Mouse (Mus musculus) midbrain, embryonic 12.5 days (tissue): Measurements from ENCODE around the gene Prpsap2. TPM values are rescaled to one million over a fixed set of nuclear protein-coding genes. Genes with fewer than 3 reads are reported as not detected.
A peak's percentile ranks its signal among the peaks of the same experiment; 100 is the strongest.

Experiments used
- ATAC-seq: fragments of 200-750 bp; cut with Nextera tagmentation; 2 replicates; pipeline ENCODE4 v1.8.0; 2017; ENCODE audit warnings: low read depth, moderate TSS enrichment, moderate library complexity; ENCODE audit not compliant: low FRiP score
- H3K27ac ChIP-seq: fragments of 300-500 bp; sonication (generic); replicated peaks from 2 replicates; pipeline ENCODE4 v1.5.1; 2016; ENCODE audit warnings: mild to moderate bottlenecking
- H3K27me3 ChIP-seq: fragments of 300-500 bp; sonication (generic); 2 replicates; pipeline ENCODE4 v1.6.1; 2016; ENCODE audit warnings: mild to moderate bottlenecking
- H3K36me3 ChIP-seq: fragments of 300-500 bp; sonication (generic); 2 replicates; pipeline ENCODE4 v1.6.1; 2016
- H3K4me1 ChIP-seq: fragments of 300-500 bp; sonication (generic); 2 replicates; pipeline ENCODE4 v1.6.1; 2016
- H3K4me2 ChIP-seq: fragments of 300-500 bp; sonication (generic); replicated peaks from 2 replicates; pipeline ENCODE4 v1.6.1; 2016; ENCODE audit warnings: mild to moderate bottlenecking, moderate library complexity
- H3K4me3 ChIP-seq: fragments of 300-500 bp; sonication (generic); 2 replicates; pipeline ENCODE4 v1.5.1; 2016; ENCODE audit warnings: mild to moderate bottlenecking
- H3K9ac ChIP-seq: fragments of 300-500 bp; sonication (generic); replicated peaks from 2 replicates; pipeline ENCODE4 v1.6.1; 2016; ENCODE audit warnings: mild to moderate bottlenecking, moderate library complexity
- H3K9me3 ChIP-seq: fragments of 300-500 bp; sonication (generic); 2 replicates; pipeline ENCODE4 v1.6.1; 2016; ENCODE audit warnings: mild to moderate bottlenecking
- WGBS: fragments of 180-500 bp; shearing (Covaris S2); methylation state at CpG from one replicate; pipeline ENCODE4 v1.1.7; 2016; 5-methylcytosine and 5-hydroxymethylcytosine counted together
- polyA plus RNA-seq: library from polyadenylated mRNA; unstranded; fragments of >200 nt; fragmentation: Nextera tagmentation; extraction: Ambion mirVana; gene quantifications from 2 replicates; pipeline ENCODE4 v1.2.1, GENCODE M21; 2016

Prpsap2 gene
- polyA plus RNA-seq, 1 experiment from 2014 or later: 61.3 TPM

GRCm38 (mm10) chr11:61686906-61687453 is 74.9 kb downstream of the Prpsap2 start:
- 48% methylated on average over 10 of the region's 10 CpGs for WGBS
- no peaks in the 10 kb centered on the region for H3K9me3 ChIP-seq
- H3K27ac ChIP-seq: no peak overlapping the region
- peaks cover 47% of the 10 kb centered on the region for H3K27me3 ChIP-seq
- no peak overlapping the region for H3K9ac ChIP-seq
- H3K4me1 ChIP-seq: peaks cover 9% of the 10 kb centered on the region
- H3K36me3 ChIP-seq: no peaks in the 10 kb centered on the region
- H3K4me2 ChIP-seq: no peak overlapping the region
- no peak for ATAC-seq
- no peak overlapping the region for H3K4me3 ChIP-seq

- Histone ChIP-seq H3K27ac (no peak overlapping the region), H3K27me3 (peaks cover 47% of the 10 kb centered on the region), H3K9ac (no peak overlapping the region), H3K4me1 (peaks cover 9% of the 10 kb centered on the region), H3K4me2 (no peak overlapping the region), H3K36me3 (no peaks in the 10 kb centered on the region), H3K9me3 (no peaks in the 10 kb centered on the region), H3K4me3 (no peak overlapping the region)
- no peak for ATAC-seq
- 74% methylated on average over 2 of the region's 2 CpGs for WGBS
Measured at GRCm38 (mm10) chr11:61686141-61686540, 75.7 kb downstream of the Prpsap2 start.

GRCm38 (mm10) chr11:61685119-61685725 is 76.7 kb downstream of the Prpsap2 start:
- Histone ChIP-seq H3K9me3 (no peaks in the 10 kb centered on the region), H3K27ac (no peak overlapping the region), H3K36me3 (no peaks in the 10 kb centered on the region), H3K9ac (no peak overlapping the region), H3K4me2 (no peak overlapping the region), H3K4me1 (peaks cover 9% of the 10 kb centered on the region), H3K4me3 (no peak overlapping the region), H3K27me3 (peaks cover 47% of the 10 kb centered on the region)
- 77% methylated on average over 8 of the region's 8 CpGs for WGBS
- no peak for ATAC-seq

DNA sequence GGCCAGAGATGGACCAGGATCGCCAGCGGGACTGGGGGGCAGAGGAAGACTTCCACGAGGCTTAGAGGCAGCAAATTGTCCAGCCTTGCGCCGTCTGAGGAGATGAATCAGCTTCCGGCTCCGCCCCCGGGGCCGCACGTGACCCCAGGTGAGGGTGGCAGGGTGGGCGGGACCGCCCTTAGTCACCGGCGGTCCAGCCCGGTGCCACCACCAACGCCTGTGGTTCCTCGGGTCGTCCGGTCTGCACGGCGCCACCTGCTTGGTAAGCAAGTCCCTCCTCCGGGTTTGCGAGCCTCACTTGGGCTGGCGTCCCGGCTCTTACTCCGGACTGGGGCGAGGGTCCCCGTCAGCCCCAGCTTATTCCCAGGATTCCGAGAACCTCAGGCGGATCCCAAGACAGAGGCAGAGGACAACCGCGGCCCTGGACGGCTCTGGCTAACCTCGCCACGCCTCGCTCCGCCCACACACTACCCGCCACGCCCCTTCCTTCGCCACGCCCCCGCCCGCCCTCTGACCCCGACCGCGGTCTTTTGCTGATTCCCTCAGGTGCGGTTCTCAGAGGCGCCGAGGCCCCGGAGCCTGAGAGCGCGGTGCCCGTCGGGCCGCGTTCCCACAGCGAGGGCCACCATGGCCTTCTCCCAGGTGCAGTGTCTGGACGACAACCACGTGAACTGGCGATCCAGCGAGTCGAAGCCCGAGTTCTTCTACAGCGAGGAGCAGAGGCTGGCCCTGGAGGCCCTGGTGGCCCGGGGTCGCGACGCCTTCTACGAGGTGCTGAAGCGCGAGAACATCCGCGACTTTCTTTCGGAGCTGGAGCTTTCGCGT is 77.8 kb downstream of the Prpsap2 start, which contains the start of gene Fam83g:
Gene Fam83g (plus strand): TSS at position 185 of the 825 bp plus-strand sequence.
- no peaks in the 10 kb centered on the region for H3K36me3 ChIP-seq
- 0 out of 2 replicates have a peak within 1 kb of the TSS, but pooled peaks have one; percentile 31 for H3K9ac ChIP-seq
- H3K27me3 ChIP-seq: peaks cover 47% of the 10 kb centered on the region
- 1% methylated on average over 76 of the region's 76 CpGs for WGBS
- H3K27ac ChIP-seq: no peak within 1 kb of the TSS
- peaks cover 9% of the 10 kb centered on the region for H3K4me1 ChIP-seq
- peak within 1 kb of the TSS; percentile 41 for H3K4me3 ChIP-seq
- H3K4me2 ChIP-seq: peak within 1 kb of the TSS; percentile 50
- H3K9me3 ChIP-seq: no peaks in the 10 kb centered on the region
- peak; percentile 30; the same call in 1 of the 2 replicates for ATAC-seq

Other genes starting within 250 kb of the Prpsap2 start
- gene Epn2, start 182.4 kb downstream of the Prpsap2 start, polyA plus RNA-seq: 34.3 and 39.0 TPM in 2 replicates
- 7.8 and 8.4 TPM in 2 replicates for gene Grap, start 108.8 kb downstream of the Prpsap2 start, polyA plus RNA-seq
- gene Fam83g, start 78.0 kb downstream of the Prpsap2 start, polyA plus RNA-seq: 0.50 and 0.59 TPM in 2 replicates
- not detected in 2 replicates for gene Slc5a10, start 41.3 kb downstream of the Prpsap2 start, polyA plus RNA-seq
- 40.0 and 43.7 TPM in 2 replicates for gene Ulk2, start 93.0 kb upstream of the Prpsap2 start, polyA plus RNA-seq
- gene Akap10, start 168.2 kb upstream of the Prpsap2 start, polyA plus RNA-seq: 18.7 and 19.0 TPM in 2 replicates
- gene Specc1, start 194.7 kb upstream of the Prpsap2 start, polyA plus RNA-seq: 14.7 and 16.6 TPM in 2 replicates